In the genomic region with DNA sequence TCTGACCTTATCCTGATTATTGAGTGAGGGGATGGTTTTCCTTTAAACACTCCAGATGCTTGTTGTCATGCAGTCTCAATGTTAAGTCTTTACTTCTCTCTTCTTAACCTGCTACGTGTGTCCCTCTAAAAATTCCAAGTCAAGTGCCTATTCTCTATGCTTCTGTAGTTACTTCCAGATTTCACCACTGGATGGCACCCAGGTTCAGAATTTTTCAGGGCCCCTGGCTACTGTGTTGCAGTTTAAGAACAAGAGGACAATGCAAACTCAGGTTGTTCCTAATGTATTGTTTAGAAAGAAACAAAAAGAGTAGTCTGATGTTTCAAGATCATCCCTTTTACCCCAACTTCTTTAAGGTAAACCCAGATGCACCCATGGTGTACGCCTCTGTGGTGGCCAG, we compare ENCODE assay signal across 9 mouse cellular contexts. TPM values are rescaled to one million over a fixed set of nuclear protein-coding genes. Genes with fewer than 3 reads are reported as not detected.
DNase-seq lines count a peak whose midpoint lies in the region; ATAC-seq and TF ChIP-seq lines count a peak whose summit lies in the region.
"Had no signal": no experiment of that assay in that cellular context is flagged by ENCODE, and none has a peak within 500 bp of the region (broad histone marks: within the 10 kb centered on the region; RNA-seq: fewer than 3 reads in every experiment).

No protein-coding gene starts in this region.

- WGBS in neural tube, embryonic 12.5 days: 63% methylated on average over 2 of the region's 2 CpGs
- 56% methylated on average over 2 of the region's 2 CpGs for WGBS in neural tube, embryonic 15.5 days
- 56% methylated on average over 2 of the region's 2 CpGs for WGBS in embryonic facial prominence, embryonic 14.5 days
- WGBS in kidney, embryonic 15.5 days: 56% methylated on average over 2 of the region's 2 CpGs
- WGBS in lung, embryonic 14.5 days: 60% methylated on average over 2 of the region's 2 CpGs
- WGBS in stomach, postnatal 0 days: 57% methylated on average over 2 of the region's 2 CpGs

- no peak overlapping the region for H3K27ac ChIP-seq in neural tube, embryonic 12.5 days
- H3K27ac ChIP-seq in neural tube, embryonic 15.5 days (replicated peaks): no peak overlapping the region
- no peak overlapping the region for H3K27ac ChIP-seq in embryonic facial prominence, embryonic 14.5 days (replicated peaks; ENCODE audit: low read depth, low read length)
- no peak overlapping the region for H3K27ac ChIP-seq in kidney, embryonic 15.5 days
- H3K27ac ChIP-seq in lung, embryonic 14.5 days (ENCODE audit: low read depth): no peak overlapping the region
- H3K27ac ChIP-seq in stomach, postnatal 0 days (replicated peaks): no peak overlapping the region

- no peak overlapping the region for H3K4me2 ChIP-seq in neural tube, embryonic 12.5 days (replicated peaks)
- no peak overlapping the region for H3K4me2 ChIP-seq in neural tube, embryonic 15.5 days
- no peak overlapping the region for H3K4me2 ChIP-seq in embryonic facial prominence, embryonic 14.5 days (ENCODE audit: low read depth, low read length)
- no peak overlapping the region for H3K4me2 ChIP-seq in kidney, embryonic 15.5 days
- H3K4me2 ChIP-seq in lung, embryonic 14.5 days: no peak overlapping the region
- no peak overlapping the region for H3K4me2 ChIP-seq in stomach, postnatal 0 days (replicated peaks; ENCODE audit: low read depth)

- H3K27me3 ChIP-seq in neural tube, embryonic 12.5 days (replicated peaks): no peaks in the 10 kb centered on the region
- H3K27me3 ChIP-seq in neural tube, embryonic 15.5 days (replicated peaks): no peaks in the 10 kb centered on the region
- no peaks in the 10 kb centered on the region for H3K27me3 ChIP-seq in embryonic facial prominence, embryonic 14.5 days (replicated peaks; ENCODE audit: control insufficient read depth, insufficient read depth, low read length)
- no peaks in the 10 kb centered on the region for H3K27me3 ChIP-seq in kidney, embryonic 15.5 days
- no peaks in the 10 kb centered on the region for H3K27me3 ChIP-seq in lung, embryonic 14.5 days (ENCODE audit: insufficient read depth, low read length)
- no peaks in the 10 kb centered on the region for H3K27me3 ChIP-seq in stomach, postnatal 0 days (ENCODE audit: control insufficient read depth, insufficient read depth, low read length)

- H3K9me3 ChIP-seq in neural tube, embryonic 12.5 days: no peaks in the 10 kb centered on the region
- H3K9me3 ChIP-seq in neural tube, embryonic 15.5 days (replicated peaks): no peaks in the 10 kb centered on the region
- no peaks in the 10 kb centered on the region for H3K9me3 ChIP-seq in embryonic facial prominence, embryonic 14.5 days (ENCODE audit: control insufficient read depth, low read length)
- no peaks in the 10 kb centered on the region for H3K9me3 ChIP-seq in kidney, embryonic 15.5 days (replicated peaks)
- H3K9me3 ChIP-seq in lung, embryonic 14.5 days (ENCODE audit: low read depth, low read length): no peaks in the 10 kb centered on the region
- no peaks in the 10 kb centered on the region for H3K9me3 ChIP-seq in stomach, postnatal 0 days (ENCODE audit: control insufficient read depth, low read length)

- DNase-seq in adrenal gland, adult (ENCODE audit: inconsistent age in 2 of 2, low spot score in 1 of 2): peak; percentile 51 to 87
- DNase-seq in adrenal gland, adult 8-10 months: no peak
- DNase-seq in embryonic facial prominence, embryonic 14.5 days (ENCODE audit: low spot score): peak; percentile 66
- peak; percentile 84 for DNase-seq in lung, embryonic 14.5 days
- peak; percentile 65 for DNase-seq in stomach, postnatal 0 days (ENCODE audit: low spot score)

- TF ChIP-seq CTCF in lung, embryonic 14.5 days (IDR thresholded peaks at IDR 0.05; ENCODE audit: low read depth): peak; percentile 72
- peak; percentile 80 for TF ChIP-seq CTCF in stomach, postnatal 0 days (IDR thresholded peaks at IDR 0.05; ENCODE audit: low read depth)

- no peak overlapping the region for H3K4me3 ChIP-seq in neural tube, embryonic 12.5 days
- no peak overlapping the region for H3K4me3 ChIP-seq in neural tube, embryonic 15.5 days (replicated peaks)
- H3K4me3 ChIP-seq in embryonic facial prominence, embryonic 14.5 days (ENCODE audit: low read depth, low read length): no peak overlapping the region
- H3K4me3 ChIP-seq in kidney, embryonic 15.5 days (replicated peaks): no peak overlapping the region
- H3K4me3 ChIP-seq in lung, embryonic 14.5 days (ENCODE audit: low read depth, low read length): no peak overlapping the region
- no peak overlapping the region for H3K4me3 ChIP-seq in stomach, postnatal 0 days (ENCODE audit: low read depth, low read length)

- no peaks in the 10 kb centered on the region for H3K4me1 ChIP-seq in neural tube, embryonic 12.5 days
- no peaks in the 10 kb centered on the region for H3K4me1 ChIP-seq in neural tube, embryonic 15.5 days
- H3K4me1 ChIP-seq in embryonic facial prominence, embryonic 14.5 days (ENCODE audit: control insufficient read depth, insufficient read depth, low read length): no peaks in the 10 kb centered on the region
- H3K4me1 ChIP-seq in kidney, embryonic 15.5 days: no peaks in the 10 kb centered on the region
- no peaks in the 10 kb centered on the region for H3K4me1 ChIP-seq in lung, embryonic 14.5 days (ENCODE audit: insufficient read depth)
- H3K4me1 ChIP-seq in stomach, postnatal 0 days (replicated peaks; ENCODE audit: control insufficient read depth, insufficient read depth): no peaks in the 10 kb centered on the region

- no peaks in the 10 kb centered on the region for H3K36me3 ChIP-seq in neural tube, embryonic 12.5 days
- H3K36me3 ChIP-seq in neural tube, embryonic 15.5 days: no peaks in the 10 kb centered on the region
- no peaks in the 10 kb centered on the region for H3K36me3 ChIP-seq in embryonic facial prominence, embryonic 14.5 days (ENCODE audit: control insufficient read depth, insufficient read depth, low read length)
- no peaks in the 10 kb centered on the region for H3K36me3 ChIP-seq in kidney, embryonic 15.5 days
- H3K36me3 ChIP-seq in lung, embryonic 14.5 days (ENCODE audit: insufficient read depth): no peaks in the 10 kb centered on the region
- H3K36me3 ChIP-seq in stomach, postnatal 0 days (ENCODE audit: control insufficient read depth, insufficient read depth, low read length): no peaks in the 10 kb centered on the region

- H3K9ac ChIP-seq in neural tube, embryonic 12.5 days: no peak overlapping the region
- no peak overlapping the region for H3K9ac ChIP-seq in neural tube, embryonic 15.5 days (replicated peaks)
- no peak overlapping the region for H3K9ac ChIP-seq in embryonic facial prominence, embryonic 14.5 days (ENCODE audit: low read depth, low read length)
- H3K9ac ChIP-seq in kidney, embryonic 15.5 days: no peak overlapping the region
- H3K9ac ChIP-seq in lung, embryonic 14.5 days: no peak overlapping the region
- H3K9ac ChIP-seq in stomach, postnatal 0 days (ENCODE audit: low read length): no peak overlapping the region

- 0 out of 2 replicates have a peak, but pooled peaks have one; percentile 48 for ATAC-seq in neural tube, embryonic 12.5 days (ENCODE audit: low FRiP score, low read depth)
- ATAC-seq in neural tube, embryonic 15.5 days (ENCODE audit: low FRiP score): no peak
- ATAC-seq in embryonic facial prominence, embryonic 14.5 days (ENCODE audit: low read depth): no peak
- ATAC-seq in kidney, embryonic 15.5 days (replicated peaks; ENCODE audit: low FRiP score): peak; percentile 46; the same call in 1 of the 2 replicates
- ATAC-seq in lung, embryonic 14.5 days (ENCODE audit: insufficient read depth): peak; percentile 65; the same call in 1 of the 2 replicates
- ATAC-seq in stomach, postnatal 0 days (ENCODE audit: low FRiP score, low TSS enrichment): peak; percentile 64; the same call in 1 of the 2 replicates

- TF ChIP-seq EP300 in stomach, postnatal 0 days (optimal IDR thresholded peaks at IDR 0.05): no peak

RNA-seq across cellular contexts. Expression of a gene that starts 8.4 kb away (rescaled TPM):
- 10 to 100 TPM; 30.3 to 61.7 (median 47.0) TPM for total RNA-seq in adrenal gland, adult 8-10 months (2022)
- polyA plus RNA-seq in neural tube, embryonic 12.5 days (2016; fragmentation: Nextera tagmentation; extraction: Ambion mirVana): 46.7 and 47.6 TPM in 2 replicates
- polyA plus RNA-seq in neural tube, embryonic 15.5 days (2015; fragmentation: Nextera tagmentation; extraction: Ambion mirVana): 16.0 and 33.0 TPM in 2 replicates
- polyA plus RNA-seq in embryonic facial prominence, embryonic 14.5 days (2014; fragmentation: Nextera tagmentation; extraction: Ambion mirVana): 95.5 and 96.3 TPM in 2 replicates
- polyA plus RNA-seq in kidney, embryonic 15.5 days (2015; fragmentation: Nextera tagmentation; extraction: Ambion mirVana): 62.4 and 76.7 TPM in 2 replicates
- polyA plus RNA-seq in lung, embryonic 14.5 days (2014; fragmentation: Nextera tagmentation; extraction: Ambion mirVana): 79.4 and 85.0 TPM in 2 replicates
- 69.9 and 71.0 TPM in 2 replicates for polyA plus RNA-seq in stomach, postnatal 0 days (2015; fragmentation: Nextera tagmentation; extraction: Ambion mirVana)

RNA-seq across cellular contexts. Expression of a gene that starts 33.8 kb away (rescaled TPM):
- total RNA-seq in adrenal gland, adult 8-10 months (2022): 10 to 100 TPM in 1 of 4 experiments, 1 to 10 TPM in 3; 7.2 to 11.0 (median 8.8) TPM
- polyA plus RNA-seq in neural tube, embryonic 12.5 days (2016; fragmentation: Nextera tagmentation; extraction: Ambion mirVana): 0.10 and 0.27 TPM in 2 replicates
- polyA plus RNA-seq in neural tube, embryonic 15.5 days (2015; fragmentation: Nextera tagmentation; extraction: Ambion mirVana): 0.45 and 1.2 TPM in 2 replicates
- polyA plus RNA-seq in embryonic facial prominence, embryonic 14.5 days (2014; fragmentation: Nextera tagmentation; extraction: Ambion mirVana): 0.82 and 1.3 TPM in 2 replicates
- polyA plus RNA-seq in kidney, embryonic 15.5 days (2015; fragmentation: Nextera tagmentation; extraction: Ambion mirVana): 0.24 and 0.88 TPM in 2 replicates
- polyA plus RNA-seq in lung, embryonic 14.5 days (2014; fragmentation: Nextera tagmentation; extraction: Ambion mirVana): 0.63 and 0.84 TPM in 2 replicates
- 5.2 and 6.8 TPM in 2 replicates for polyA plus RNA-seq in stomach, postnatal 0 days (2015; fragmentation: Nextera tagmentation; extraction: Ambion mirVana)
- polyA plus RNA-seq: C2C12 had no signal

Comparison
In these comparisons a context has a peak if more than half of its experiments do, and no peak if none do; other contexts are left out.
1. ATAC-seq: peak in neural tube, embryonic 12.5 days (single experiment), kidney, embryonic 15.5 days (single experiment), lung, embryonic 14.5 days (single experiment) and stomach, postnatal 0 days (single experiment); none in neural tube, embryonic 15.5 days (single experiment) and embryonic facial prominence, embryonic 14.5 days (single experiment).